Mouse (Mus musculus) right cerebral cortex, adult 18-20 months (tissue): Measurements from ENCODE around the gene Gm8251.
A peak's percentile ranks its signal among the peaks of the same experiment; 100 is the strongest.
"Not testable (repeated sequence)": the region's sequence is repeated elsewhere in the genome, so short reads cannot be mapped to it uniquely, and the experiment has no call there.

ENCODE experiments used
- DNase-seq: peaks from one replicate; pipeline ENCODE4 v3.0.0; 2022; ENCODE audit warnings: mixed read lengths

Gm8251 gene

GRCm38 (mm10) chr1:44061836-44062235, at the start of gene Gm8251:
Gm8251 (minus strand) TSS chr1:44061936.
- DNase-seq: no peak

DNA sequence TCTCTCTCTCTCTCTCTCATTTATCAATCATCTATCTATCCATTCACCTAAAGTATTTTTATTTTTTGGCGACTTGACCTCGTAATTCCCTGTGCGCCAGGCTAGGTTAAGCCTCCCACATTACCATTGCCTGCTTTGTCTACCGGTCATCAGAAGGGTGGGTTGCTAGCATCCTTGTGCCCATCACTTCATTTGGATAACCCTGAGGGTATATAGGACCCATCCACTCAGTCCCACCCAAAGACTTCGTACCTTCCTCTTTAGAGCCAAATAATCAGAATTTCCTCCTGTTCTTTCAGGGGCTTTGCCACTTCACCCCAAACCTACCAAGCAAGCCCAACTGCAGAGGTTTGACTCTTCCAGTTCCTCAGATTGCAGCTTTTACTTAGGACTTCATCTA, 41.2 kb upstream of the Gm8251 start:
- no peak for DNase-seq

- DNase-seq: peak; percentile 96
Measured at GRCm38 (mm10) chr1:44102259-44102717, 40.6 kb upstream of the Gm8251 start, which contains the start of gene Tex30. Tex30 (minus strand) TSS chr1:44102441.

DNA sequence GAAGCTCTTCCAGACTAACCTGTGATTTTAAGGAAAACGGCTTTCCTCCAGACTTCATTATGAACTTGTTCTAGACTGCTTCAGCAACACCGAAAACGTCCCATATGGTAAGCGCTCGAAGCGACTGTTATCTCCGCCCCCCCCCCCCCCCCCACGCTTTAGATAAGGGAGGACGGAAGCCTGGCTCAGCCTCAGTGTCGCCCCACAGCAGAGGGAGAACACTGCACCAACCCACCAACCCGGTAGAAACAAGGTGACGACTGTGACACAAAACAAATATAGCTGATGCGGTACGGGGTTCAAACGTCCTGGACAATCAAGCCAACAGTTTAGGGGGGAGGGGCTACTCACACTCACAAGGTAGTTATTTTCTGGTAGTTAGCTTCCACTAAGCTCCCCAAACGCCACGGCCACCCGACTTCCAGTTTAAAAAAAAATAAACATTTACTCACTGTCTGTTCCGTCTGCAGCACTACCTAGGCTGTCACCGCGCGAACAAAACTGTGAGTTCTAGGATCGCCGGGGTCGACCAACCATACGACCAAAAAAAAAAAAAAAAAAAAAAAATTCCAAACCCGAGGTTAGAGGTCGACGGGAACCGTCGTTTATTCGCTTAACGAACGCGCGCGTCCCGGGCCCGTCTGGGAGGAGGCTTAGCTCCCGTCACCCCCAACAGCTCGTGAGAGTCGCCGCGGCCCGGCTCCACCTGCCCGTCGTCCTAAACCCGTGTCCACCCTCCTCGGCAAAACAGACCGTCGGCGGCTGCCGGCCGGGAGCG, 39.9 kb upstream of the Gm8251 start:
- DNase-seq: no peak

- DNase-seq: peak; percentile 50
Measured at GRCm38 (mm10) chr1:44064625-44065024, 2.9 kb upstream of the Gm8251 start.

DNA sequence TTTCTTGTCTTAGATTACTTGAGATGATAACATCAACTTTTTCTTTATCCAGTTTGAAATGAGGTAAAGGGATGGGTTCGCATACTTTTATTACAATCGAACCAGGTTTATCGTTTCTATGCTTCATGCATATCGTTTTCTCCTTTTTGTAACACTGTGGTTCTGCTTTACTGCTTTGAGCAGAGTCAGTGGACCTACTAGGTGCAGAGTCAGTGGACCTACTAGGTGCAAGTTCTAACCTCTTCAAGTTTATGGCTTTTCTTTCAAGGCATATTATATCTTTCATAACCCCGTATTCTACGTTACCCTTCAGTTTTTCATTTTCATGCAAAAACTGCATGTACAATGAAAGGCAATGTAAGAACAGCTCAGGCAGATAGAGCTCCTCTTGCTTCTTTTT, 1.7 kb upstream of the Gm8251 start:
- DNase-seq: no peak

DNA sequence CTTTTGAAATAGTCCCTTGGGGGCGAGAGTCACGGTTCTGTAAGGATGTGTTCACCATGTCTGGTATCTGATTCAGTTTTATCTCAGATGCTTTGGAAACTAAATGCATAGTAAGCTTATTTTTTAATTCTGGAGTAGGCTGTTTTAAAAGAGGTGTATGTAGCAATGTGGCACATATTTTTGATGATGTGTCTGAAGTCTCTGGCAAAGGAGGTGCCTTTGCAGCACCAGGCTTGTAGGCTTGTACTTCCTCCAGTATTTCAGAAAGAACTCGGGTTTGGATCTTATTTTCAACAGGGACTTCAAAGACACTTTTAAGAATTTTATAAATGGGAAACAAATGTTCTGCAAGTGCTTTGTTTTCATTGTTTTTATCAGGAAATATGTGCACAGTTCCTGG, 3.9 kb downstream of the Gm8251 start:
- no peak for DNase-seq

GRCm38 (mm10) chr1:44046556-44046955, 15.2 kb downstream of the Gm8251 start:
- DNase-seq: no peak

DNA sequence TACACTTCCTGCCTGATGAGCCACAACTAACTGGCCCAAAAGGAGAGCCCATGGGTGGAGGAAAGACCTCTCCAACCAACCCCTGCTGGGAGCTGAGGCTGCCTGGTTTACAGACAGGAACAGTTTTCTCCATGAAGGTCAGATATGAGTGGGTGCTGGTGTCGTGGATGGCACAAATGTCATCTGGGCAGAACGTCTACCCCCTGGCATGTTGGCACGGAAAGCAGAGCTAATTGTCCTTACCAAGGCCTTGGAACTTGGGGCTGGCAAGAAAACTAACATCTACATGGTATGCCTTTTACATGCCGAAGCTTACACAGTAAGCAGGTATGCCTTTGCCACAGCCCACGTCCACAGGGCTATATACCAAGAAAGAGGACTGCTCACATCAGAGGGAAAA, 16.0 kb downstream of the Gm8251 start:
- not testable (repeated sequence) for DNase-seq

DNA sequence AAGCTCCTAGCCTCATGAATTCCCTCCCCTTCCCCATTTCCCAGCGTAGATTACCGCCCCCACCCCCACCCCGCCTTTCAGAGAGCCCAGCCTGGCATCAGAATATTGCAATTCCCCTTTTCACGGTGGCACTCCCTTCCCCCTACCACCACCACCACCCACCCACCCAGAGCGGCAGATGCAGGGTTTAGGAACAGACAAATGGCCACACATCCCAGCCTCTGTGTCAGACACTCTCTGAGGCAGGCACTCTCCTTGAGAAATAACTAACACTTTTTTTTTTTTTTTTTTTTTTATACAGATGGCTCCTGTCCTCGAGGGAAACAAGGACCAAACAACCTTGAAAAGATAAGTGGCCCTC, 19.2 kb downstream of the Gm8251 start:
- no peak for DNase-seq

- peak; percentile 18 for DNase-seq
Measured at GRCm38 (mm10) chr1:44041797-44042554, 19.8 kb downstream of the Gm8251 start.

- DNase-seq: no peak
Measured at GRCm38 (mm10) chr1:44032948-44033347, 28.8 kb downstream of the Gm8251 start.

GRCm38 (mm10) chr1:44032213-44032612, 29.5 kb downstream of the Gm8251 start:
- DNase-seq: no peak

DNA sequence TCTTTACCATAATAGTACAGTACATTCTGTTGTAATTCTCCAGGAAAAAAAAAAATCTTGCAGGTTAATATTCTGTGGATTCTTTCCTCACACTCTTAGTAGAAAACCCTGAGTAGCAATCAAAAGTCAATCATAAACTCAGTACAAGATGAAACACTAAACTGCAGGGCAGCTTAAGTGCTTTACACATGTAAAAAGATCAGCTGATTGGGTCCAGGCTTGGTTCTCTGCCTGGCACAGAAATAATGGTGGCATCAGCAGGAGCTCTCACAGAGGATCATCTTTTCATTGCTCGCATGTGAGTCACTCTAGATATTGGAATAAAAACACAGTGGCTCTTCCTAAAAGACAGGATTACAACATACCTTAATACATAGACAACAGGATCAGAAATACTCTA, 34.1 kb downstream of the Gm8251 start:
- DNase-seq: no peak

- DNase-seq: no peak
Measured at GRCm38 (mm10) chr1:44022656-44023055, 39.1 kb downstream of the Gm8251 start.

- DNase-seq: no peak
Measured at GRCm38 (mm10) chr1:44019934-44020333, 41.8 kb downstream of the Gm8251 start, which contains the start of gene Mettl21c. Mettl21c (minus strand) TSS chr1:44020034.

DNA sequence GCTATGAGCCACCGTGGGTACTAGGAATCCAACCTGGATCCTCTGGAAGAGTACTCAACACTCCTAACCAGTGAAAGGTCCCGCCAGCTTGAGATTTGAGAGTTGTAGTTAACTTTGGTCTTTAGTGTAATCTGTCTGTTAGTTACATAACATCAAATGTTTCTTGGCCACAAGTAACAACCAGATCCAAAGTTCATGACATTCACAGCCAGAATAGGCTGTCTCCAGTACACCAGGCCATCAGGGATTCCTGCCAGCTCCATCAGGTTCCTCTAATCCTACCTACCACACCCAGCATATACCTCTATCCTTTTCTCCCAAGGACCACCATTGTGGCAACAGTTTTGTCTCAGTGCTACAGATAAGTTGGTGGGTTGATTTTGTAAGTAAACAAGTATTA, 46.2 kb downstream of the Gm8251 start:
- DNase-seq: no peak
